Mouse (Mus musculus): Measurements from ENCODE around the gene Mpp6. TPM values are rescaled to one million over a fixed set of nuclear protein-coding genes. Genes with fewer than 3 reads are reported as not detected.

The Mpp6 gene
- total RNA-seq, 2 experiments from 2014 or later = 88.7 to 94.5 TPM

Other genes starting within 250 kb of the Mpp6 start
- gene Gsdme, start 153.6 kb downstream of the Mpp6 start, total RNA-seq (2021) = 10 to 100 TPM; 12.1 to 14.2 TPM

All from left cerebral cortex, postnatal 14 days (tissue).